Mouse (Mus musculus) adrenal gland, postnatal 4 days (tissue): Measurements from ENCODE around the gene Aoc2. TPM values are rescaled to one million over a fixed set of nuclear protein-coding genes. Genes with fewer than 3 reads are reported as not detected.
A peak's percentile ranks its signal among the peaks of the same experiment; 100 is the strongest.
"Not testable (repeated sequence)": the region's sequence is repeated elsewhere in the genome, so short reads cannot be mapped to it uniquely, and the experiment has no call there.

Source experiments
- DNase-seq, 2 experiments: peaks; one replicate each; pipeline ENCODE4 v3.0.0; 2021 to 2022; ENCODE audit warnings: low spot score in 2 of 2, mixed read lengths in 2 of 2
- total RNA-seq, 2 experiments: library from RNA; stranded (reverse); gene quantifications; 2 replicates each; pipeline ENCODE4 v1.2.3; 2021

Aoc2 gene
- total RNA-seq, 2 experiments from 2014 or later: 7.3 to 7.7 TPM

DNA sequence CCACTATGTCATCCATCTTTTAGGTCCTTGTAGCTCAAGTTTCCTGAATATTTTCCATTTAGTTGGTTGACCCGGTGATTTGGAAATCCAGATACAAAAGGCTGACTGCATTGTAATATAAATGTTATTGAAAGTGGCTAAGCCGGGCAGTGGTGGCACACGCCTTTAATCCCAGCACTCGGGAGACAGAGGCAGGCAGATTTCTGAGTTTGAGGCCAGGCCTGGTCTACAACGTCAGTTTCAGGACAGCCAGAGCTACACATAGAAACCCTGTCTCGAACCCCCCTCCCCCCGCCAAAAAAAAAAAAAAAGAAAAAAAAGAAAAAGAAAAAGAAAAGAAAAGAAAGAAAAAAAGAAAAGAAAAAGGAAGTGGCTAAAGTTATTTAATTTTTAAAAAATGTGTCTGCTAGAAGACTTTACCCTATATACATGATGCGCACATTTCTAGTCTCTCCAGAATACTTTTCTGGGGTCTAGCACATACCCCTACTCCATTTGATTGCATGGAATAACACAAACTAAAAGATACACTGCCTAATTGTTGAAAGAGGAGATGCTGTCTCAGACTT lies 9.7 kb upstream of the Aoc2 start:
- DNase-seq: no peak

DNA sequence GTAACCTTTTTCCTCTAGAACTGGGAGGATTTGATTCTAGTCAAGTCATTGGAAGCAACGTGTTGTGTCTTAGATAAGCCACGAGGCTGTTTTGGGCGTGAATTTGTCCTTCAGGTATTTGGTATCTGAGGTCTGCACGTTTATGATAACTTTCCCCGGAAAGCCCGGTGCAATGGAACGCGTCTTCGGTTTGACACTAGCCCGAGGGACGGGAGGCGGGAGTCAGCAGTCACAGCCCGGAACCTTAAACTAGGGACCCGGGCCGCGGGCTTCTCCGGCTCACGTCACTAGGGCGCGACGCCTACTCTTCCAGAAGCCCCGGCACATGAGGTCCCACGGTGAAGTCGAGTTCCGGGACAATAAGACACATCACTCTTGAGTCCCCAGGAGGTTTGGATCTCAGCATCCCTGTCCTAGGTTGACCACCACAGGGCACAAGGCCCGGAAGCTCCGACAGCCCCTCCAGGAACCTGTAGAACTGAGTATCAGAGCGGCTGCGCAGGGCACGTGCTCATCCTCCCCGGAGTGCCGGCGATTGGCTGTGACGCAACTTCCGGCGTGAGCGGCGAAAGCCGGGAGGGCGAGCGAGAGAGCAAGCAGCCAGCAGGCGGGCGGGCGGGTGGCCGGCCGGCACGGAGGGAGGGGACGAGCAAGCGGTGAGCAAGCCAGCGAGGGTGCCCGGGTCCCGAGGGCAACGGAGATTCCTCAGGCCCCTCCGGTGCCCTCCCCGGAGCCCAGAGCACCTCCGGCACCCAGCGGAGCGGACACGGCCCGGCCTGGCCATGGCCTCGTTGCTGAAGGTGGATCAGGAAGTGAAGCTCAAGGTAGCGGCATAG lies 9.0 kb upstream of the Aoc2 start, which contains the start of gene Psme3:
TSS of gene Psme3 (plus strand) at position 549 of the 836 bp plus-strand sequence.
- DNase-seq: peak; percentile 83 to 91

DNA sequence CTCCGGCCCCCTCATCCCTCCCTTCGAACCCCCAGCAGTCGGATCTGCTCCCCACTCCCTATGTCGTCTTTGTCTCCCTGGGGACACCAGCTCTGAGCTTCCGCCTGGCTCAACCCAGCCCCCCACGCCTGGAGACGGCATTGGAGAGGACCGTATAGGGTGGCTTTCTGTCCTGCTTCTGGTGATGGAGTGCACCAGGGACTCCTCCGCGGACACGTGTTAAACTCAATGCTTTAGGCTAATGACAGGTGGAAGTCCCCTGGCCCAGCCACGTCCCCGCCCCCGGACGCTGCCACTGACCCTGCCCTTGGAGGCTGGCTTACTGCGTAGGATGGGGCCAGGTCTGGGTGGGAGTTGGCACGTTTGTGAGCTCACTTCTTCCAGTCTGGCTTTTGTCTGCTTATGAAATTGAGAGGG lies 8.4 kb upstream of the Aoc2 start:
- no peak for DNase-seq

DNA sequence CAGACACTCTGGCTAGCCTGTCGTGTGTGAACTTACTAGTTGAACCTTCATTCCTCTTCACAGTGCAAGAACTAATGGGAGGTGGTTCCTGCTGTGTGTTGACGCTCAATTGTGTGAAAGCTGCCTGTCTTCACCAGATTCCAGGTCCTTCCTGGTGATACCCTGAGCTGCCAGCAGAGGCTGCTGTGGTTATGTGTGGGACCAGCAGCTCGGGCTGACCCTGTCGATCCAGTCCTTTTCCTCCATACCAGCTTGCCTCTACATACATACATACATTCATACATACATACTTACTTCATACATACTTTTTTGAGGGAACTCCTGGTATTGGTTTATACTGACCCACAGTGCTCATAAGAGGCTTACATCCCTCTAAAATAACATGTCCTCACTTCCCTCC lies 1.3 kb upstream of the Aoc2 start:
- peak in 1 of 2 experiments; percentile 53 for DNase-seq

DNA sequence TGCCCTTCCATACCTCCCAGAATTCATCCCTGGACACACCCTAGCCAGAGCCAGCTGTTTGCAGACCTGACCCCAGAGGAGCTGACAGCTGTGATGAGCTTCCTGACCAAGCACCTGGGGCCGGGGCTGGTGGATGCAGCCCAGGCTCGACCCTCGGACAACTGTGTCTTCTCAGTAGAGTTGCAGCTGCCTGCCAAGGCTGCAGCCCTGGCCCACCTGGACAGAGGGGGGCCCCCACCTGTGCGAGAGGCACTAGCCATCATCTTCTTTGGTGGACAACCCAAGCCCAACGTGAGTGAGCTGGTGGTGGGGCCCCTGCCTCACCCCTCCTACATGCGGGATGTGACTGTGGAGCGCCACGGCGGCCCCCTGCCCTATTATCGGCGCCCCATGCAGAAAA lies 338 bp downstream of the Aoc2 start:
- DNase-seq: not testable (repeated sequence)

DNA sequence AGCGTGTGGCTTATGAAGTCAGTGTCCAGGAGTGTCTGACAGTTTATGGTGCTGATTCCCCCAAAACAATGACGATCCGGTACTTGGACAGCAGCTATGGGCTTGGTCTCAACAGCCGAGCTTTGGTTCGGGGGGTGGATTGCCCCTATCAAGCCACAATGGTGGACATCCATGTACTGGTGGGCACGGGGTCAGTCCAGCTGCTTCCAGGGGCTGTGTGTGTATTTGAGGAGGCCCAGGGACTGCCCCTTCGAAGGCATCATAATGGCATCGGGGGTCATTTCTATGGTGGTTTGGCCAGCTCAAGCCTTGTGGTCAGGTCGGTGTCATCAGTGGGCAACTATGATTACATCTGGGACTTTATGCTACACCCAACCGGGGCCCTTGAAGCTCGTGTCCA lies 1.3 kb downstream of the Aoc2 start:
- no peak for DNase-seq

DNA sequence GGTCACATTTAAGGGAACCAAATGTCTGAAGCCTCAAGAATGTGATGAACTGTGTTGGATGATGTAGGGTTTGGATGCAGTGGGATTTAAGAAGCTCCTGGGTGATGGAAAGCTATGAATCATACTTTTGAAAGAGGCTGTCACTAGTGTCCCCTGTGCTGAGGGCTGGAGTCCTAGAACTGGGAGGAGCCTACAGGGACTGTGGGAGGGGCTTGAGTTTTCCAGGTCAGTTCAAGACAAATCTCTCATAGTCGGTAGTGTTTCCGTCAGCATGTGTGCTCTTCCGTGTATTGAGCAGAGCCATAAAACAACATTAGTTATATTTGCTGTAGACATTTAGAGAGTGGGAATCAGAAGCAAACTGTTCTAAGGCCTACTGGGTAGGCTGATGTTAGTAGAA lies 2.4 kb downstream of the Aoc2 start:
- no peak for DNase-seq

DNA sequence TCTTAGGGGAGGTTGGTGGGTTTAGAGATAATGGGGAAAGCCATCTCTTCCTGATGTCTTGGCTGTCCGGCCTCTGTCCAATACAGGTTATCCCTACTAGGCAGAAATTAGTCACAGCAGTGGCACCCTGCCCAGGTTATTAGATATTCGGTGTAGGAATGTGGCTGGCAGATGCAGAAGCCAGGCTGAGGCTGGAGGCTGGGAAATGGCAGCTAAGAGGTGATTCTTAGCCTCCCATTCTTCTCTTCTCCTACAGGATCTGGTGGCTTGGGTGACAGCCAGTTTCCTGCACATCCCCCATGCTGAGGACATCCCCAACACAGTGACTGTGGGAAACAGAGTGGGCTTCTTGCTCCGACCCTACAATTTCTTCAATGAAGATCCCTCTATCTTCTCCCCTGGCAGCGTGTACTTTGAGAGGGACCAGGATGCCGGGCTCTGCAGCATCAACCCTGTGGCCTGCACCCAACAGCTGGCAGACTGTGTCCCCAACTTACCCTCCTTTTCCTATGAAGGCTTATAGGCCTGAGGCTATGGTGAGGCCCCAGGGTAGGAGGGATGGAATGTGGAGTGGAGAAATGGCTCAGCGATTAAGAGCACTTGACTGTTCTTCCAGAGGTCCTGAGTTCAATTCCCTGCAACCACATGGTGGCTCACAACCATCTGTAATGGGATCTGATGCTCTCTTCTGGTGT lies 4.2 kb downstream of the Aoc2 start:
- DNase-seq: no peak

DNA sequence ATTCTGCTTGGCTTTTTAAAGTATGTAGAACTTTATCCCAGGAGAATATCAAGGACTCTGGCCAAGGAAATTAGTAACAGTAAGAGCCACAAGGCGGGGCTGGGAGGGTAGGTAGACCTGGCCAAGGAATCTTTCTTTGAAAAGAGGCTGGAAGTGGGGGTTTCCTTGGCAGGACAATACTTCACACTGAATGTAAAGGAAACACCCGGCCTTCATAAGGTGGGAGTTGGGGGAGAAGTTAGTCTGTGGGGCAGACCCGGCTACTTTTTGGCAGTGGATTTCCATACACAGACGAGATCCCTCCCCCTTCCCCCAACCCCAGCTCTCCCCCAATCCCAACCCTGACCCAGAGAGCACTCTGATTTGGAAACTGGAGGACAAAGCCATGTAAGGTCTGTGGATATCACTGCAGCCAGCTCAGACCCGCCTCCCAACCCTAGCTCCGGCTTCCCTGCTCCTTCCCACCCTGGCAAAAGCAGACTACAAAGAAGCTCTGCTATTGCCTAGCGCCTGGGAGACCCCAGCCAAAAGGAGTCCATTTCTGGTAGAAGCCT lies 5.6 kb downstream of the Aoc2 start, which contains the start of gene Aoc3:
TSS of gene Aoc3 (plus strand) at position 235 of the 554 bp plus-strand sequence.
- no peak for DNase-seq

DNA sequence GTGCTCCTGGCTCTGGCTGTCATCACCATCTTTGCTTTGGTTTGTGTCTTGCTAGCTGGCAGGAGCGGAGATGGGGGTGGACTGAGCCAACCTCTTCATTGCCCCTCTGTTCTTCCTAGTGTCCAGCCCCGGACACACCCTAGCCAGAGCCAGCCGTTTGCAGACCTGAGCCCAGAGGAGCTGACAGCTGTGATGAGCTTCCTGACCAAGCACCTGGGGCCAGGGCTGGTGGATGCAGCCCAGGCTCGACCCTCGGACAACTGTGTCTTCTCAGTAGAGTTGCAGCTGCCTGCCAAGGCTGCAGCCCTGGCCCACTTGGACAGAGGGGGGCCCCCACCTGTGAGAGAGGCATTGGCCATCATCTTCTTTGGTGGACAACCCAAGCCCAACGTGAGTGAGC lies 6.1 kb downstream of the Aoc2 start:
- DNase-seq: not testable (repeated sequence)

DNA sequence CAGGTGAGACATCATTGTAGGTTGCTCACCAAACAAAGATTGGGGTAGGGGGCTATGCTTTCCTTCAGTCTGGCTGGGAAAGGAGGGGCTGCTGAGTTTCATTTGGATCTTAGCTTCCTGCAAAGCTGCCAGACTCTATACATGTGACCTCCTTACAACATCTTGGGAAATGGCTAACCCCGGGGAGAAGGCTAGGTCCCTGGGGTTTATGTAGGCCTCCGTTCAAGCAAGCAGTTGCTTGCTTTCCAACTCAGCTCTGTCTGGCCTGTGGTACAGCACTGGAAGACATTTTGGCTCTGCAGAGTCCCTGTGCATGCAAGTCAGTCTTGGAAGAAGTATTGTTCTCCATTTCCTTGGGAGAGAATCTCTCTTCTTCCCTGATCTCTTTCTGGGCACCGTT lies 7.7 kb downstream of the Aoc2 start:
- no peak for DNase-seq

DNA sequence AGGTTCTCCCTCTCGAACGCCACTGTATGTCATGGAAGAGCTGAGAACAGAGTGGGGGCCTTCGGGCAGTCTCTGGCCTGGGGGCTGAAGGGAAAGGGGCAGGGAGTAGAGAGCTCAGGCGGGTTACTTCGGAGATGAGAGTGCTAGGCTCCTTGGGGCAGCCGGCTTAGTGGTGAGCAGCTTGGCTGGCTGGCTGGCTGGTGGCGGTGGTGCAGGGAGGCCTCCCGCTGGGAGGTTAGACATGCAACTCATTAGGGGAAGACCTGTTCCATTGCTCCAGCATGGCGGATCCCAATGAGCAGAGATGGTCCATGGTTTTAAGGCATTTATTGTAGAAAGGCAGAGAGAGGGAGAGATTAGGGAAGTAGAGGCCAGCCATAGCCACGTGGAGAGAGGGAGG lies 9.2 kb downstream of the Aoc2 start:
- DNase-seq: no peak

DNA sequence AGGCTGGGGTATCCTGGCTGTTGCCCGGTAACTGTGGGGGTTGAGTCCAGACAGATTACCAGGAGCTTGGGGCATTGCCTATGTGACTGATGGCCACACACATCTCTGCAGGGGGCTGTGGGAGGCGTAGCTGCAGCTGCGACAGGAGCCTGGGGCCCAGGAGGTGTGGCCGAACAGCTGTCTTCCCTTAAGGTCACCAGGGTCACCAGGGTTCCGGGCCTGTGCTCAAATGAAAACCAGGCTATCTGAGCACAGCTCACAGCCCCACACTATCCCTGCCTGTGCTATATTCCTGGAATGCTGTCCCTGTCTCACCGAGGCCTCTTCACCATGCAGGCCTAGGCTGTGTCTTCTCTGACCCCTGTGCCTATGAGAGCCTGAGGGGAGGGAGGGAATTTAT lies 9.7 kb downstream of the Aoc2 start:
- no peak for DNase-seq

DNA sequence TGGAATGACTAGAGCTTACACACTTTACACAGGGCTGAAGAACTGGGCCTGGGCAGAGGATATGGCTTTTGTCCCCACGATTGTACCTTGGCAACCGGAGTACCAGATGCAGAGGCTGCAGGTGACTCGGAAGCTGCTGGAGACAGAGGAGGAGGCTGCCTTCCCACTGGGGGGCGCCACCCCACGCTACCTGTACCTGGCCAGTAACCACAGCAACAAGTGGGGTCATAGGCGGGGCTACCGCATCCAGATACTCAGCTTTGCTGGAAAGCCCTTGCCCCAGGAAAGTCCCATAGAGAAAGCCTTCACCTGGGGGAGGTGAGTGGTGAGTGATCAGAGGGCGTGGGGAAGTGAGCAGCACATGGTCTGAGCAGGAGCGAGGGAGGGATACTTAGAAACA lies 10.8 kb downstream of the Aoc2 start:
- DNase-seq: no peak

DNA sequence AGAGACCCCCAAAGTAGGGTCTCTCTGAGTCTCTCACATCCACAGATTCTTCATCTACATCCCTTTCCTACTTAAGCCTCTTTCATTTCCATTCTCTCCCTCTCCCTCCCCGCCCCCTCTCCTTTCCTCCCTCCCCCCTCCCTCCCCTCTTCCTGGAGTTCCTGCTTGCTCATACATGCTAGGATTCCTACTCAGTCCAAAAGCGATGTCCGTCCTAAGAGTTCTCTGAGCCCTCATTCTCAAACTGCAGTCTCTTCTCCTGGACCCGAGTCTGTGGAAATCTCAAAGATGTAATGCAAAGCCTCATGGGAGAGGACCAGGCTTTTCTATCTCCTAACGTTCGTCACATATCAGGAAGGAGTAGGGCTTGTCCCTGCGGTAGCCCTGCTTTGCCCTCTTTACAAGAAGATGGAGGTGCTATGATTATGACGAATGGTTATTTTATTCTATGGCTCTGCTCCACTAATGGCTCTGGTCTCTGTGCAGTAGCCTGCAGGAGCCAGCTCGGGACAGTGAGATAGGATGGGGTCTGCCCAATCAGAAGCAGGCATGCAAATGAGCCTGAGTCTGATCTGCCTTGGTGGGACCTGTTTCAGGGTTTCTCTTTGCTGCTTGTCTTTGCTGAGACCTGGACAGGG lies 13.4 kb downstream of the Aoc2 start:
- no peak for DNase-seq

DNA sequence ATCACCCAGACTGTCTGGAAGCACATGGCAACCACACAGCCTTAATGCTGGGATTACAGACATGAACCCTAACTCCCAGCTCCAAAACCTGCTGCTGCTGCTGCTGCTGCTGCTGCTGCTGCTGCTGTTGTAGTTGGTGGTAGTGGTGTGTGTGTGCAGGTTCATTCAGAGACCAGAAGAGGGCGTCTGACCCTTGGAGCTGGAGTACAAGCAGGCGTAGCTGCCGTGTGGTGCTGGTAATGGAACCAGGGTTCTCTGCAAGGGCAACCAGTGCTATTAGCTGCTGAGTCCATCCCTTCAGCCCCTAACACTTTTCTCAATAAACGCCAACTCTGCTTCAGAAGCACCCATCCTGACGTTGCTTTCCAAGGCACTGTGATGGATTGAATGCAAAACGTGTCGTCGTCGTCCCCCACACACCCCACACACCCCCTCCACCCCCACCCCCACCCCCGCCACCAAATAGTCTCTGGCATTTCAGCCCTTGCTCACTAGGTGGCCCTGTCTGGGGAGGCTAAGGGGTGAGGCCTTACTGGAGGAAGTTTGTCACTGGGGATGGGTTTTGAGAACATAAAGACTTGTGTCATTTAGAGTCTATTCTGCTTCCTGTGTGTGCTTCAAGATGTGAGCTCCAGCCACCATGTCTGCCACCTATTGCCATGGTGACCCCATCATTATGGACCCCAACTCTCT lies 22.4 kb downstream of the Aoc2 start:
- no peak for DNase-seq

DNA sequence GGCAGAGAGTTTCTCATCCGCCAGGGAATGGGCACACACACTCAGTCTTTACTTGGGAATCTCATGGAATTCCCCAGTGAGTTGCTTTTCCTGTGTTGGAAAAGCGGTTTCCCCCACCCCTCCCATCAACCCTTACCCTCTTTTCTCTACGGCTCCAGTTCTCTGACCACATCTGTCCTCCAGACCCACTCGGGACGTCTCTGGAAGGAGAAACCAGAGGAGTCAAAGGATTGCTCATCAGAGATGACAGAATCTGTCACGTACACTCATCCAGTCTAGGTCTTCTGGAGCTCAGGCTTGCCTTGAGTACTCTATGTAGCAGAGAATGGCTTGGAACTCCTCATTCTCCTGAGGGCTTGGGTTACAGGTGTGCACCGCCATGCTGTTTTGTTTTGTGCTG lies 23.9 kb downstream of the Aoc2 start:
- DNase-seq: no peak

DNA sequence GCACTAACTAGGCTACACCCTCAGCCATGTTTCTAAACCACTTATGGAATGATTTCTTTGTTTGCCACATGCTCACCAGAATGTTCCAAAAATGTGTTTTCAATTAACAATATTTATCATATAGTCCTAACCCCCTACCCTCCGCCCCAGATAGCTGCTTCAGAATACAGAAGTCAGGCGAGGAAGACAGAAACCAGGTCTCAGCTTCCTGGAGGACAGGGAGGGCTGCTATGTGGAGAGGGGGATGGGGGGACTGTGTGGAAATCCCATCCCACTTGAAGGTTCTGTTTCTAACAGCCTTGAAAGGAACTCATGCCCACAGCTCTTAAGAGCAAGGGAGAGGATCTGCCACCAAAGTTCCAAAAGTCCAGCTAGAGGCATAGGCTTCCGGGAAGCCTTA lies 24.4 kb downstream of the Aoc2 start:
- no peak for DNase-seq

DNA sequence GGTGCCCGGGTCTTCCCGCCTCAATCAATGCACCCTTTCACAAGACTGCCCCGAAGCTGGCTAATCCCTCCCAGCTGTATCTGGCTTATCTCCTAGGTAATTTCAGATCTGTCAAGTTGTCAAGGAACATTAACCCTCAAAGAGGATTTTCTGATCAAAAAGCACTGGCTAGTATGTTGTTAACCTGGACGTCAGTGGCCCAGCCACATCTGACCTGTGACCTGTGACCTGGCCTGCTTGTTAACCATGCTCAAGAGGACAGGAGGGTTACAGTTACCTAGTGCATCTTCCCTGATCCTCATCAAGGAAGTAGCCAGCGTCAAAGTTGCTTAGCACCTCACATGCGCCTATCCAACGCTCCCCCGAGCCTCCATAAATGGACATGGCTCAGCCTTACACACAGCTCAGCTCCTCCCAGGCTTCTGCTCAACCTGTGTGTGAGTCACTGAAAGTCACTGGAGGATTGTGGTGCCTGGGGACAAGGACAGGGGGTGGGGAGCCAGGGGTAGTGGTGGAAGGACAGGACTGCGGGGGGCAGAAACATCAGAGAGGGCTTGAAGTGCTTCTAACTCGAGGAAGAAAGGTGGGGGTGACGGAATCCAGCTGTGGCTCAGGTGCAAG lies 26.3 kb downstream of the Aoc2 start:
- no peak for DNase-seq

DNA sequence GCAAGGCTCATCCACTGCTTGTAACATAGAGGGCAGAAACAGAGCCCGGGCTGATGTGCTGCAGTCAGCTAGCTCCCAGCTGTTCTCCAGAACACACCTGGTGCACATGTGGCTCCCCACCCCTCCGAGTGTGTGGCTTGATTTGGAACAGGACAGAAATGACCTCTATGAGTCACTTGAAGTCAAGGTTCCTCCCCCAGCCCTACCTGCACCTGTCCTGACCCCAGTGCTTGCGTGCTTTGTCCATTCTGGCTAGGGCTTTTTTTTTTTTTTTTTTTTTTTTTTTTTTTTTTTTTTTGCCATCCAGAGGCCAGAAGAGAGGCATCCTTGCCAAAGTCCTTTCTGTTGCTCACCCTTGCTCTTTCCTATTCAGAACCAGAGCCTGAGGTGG lies 26.9 kb downstream of the Aoc2 start:
- DNase-seq: no peak
